Mouse (Mus musculus) E14TG2a.4 (cell line): ENCODE measurements around the gene Nfs1.

ENCODE experiments used
- H3K27me3 ChIP-seq: 2 replicates; pipeline ENCODE4 v1.6.1; 2014; ENCODE audit warnings: low read length, control low read depth; ENCODE audit not compliant: insufficient read depth
- H3K36me3 ChIP-seq: 2 replicates; pipeline ENCODE4 v1.6.1; 2014; ENCODE audit warnings: low read length, control low read depth; ENCODE audit not compliant: insufficient read depth
- H3K4me1 ChIP-seq: replicated peaks from 2 replicates; pipeline ENCODE4 v1.6.1; 2014; ENCODE audit warnings: low read depth, low read length, control low read depth
- H3K4me3 ChIP-seq: replicated peaks from 2 replicates; pipeline ENCODE4 v1.5.1; 2014; ENCODE audit warnings: mild to moderate bottlenecking, low read length
- H3K9me3 ChIP-seq: 2 replicates; pipeline ENCODE4 v1.6.1; 2014; ENCODE audit warnings: low read length, control low read depth
- CTCF ChIP-seq: conservative IDR thresholded peaks from 2 replicates; pipeline ENCODE4 v1.5.1; 2014; ENCODE audit warnings: low read length
- NANOG ChIP-seq: IDR thresholded peaks from 2 replicates; pipeline ENCODE4 v1.6.1; 2014; ENCODE audit warnings: borderline replicate concordance, low read length, mixed read lengths
- POU5F1 ChIP-seq: IDR thresholded peaks from 2 replicates; pipeline ENCODE4 v1.6.1; 2014; ENCODE audit warnings: low read length, borderline replicate concordance

The Nfs1 gene

DNA sequence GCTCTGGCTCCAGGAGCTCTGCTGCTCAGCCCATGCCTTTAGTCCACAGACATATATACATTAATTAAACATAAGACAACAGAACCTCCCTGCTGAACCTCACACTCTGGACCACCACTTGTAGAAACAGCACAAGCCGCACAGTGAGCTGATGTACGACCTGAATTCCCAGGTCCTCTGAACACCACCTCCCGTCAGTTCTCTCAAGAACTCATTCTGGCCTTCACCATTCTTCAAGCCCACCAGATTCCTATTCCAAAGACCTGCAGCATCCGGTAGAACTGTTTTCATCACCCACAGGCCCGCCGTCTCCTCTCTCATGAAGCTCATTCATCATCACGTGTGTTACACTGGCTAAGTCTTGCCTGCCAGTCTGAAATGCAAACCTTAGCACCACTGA is 63.6 kb downstream of the Nfs1 start:
- no peak for TF ChIP-seq NANOG
- TF ChIP-seq POU5F1 = no peak
- TF ChIP-seq CTCF = no peak
- Histone ChIP-seq H3K4me1 (peaks cover 51% of the 10 kb centered on the region), H3K27me3 (no peaks in the 10 kb centered on the region), H3K36me3 (peaks cover 38% of the 10 kb centered on the region), H3K9me3 (peaks cover 8% of the 10 kb centered on the region; the same call in 1 of the 2 replicates), H3K4me3 (no peak overlapping the region)

DNA sequence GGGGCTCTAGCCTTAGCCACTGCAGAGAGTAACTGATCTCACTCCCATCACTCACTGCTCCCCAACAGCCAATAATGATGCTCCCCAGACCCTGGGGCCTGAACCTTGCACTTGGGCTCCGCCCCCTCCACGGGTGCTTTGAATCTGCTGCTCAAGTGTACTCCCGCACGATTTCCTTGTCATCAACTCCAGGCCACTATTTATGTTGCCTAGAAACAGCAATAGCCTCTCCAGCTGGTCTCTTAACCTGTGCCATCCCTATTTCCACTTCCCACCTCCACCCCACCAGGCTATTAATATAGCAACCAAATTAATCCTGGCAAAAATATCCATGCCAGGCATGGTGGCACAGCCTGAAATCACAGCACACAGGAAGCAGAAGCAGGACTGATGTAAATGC is 64.3 kb downstream of the Nfs1 start:
- H3K4me1 ChIP-seq = peaks cover 53% of the 10 kb centered on the region
- no peaks in the 10 kb centered on the region for H3K27me3 ChIP-seq
- TF ChIP-seq POU5F1 (no peak), CTCF (no peak), NANOG (no peak)

DNA sequence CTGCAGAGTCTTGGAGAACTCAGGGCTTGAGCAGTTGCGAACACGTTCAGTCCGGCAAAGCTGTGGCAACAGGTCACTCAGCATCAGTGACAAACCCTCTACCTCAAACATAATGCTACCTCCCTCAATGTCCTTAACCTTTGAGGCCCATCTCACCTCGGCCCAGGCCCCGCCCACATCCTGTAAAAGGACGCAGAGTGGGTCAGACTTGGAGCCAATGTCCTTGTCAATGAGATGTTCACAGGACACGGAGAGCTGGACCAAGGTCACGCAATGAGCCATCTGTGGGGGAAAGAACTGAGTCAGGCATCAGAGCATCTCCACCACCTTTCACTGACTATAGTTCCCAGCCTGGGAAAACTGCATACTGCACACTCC is 64.8 kb downstream of the Nfs1 start:
- peaks cover 53% of the 10 kb centered on the region for H3K4me1 ChIP-seq
- no peaks in the 10 kb centered on the region for H3K9me3 ChIP-seq
- TF ChIP-seq CTCF = no peak
- TF ChIP-seq POU5F1 = no peak
- TF ChIP-seq NANOG = no peak
- no peak overlapping the region for H3K4me3 ChIP-seq
- no peaks in the 10 kb centered on the region for H3K27me3 ChIP-seq
- H3K36me3 ChIP-seq = peaks cover 49% of the 10 kb centered on the region

More for the DNA sequence above, 64.3 kb downstream of the Nfs1 start:
- Histone ChIP-seq H3K9me3 (peaks cover 2% of the 10 kb centered on the region; the same call in 1 of the 2 replicates), H3K4me3 (no peak overlapping the region), H3K36me3 (peaks cover 45% of the 10 kb centered on the region)

DNA sequence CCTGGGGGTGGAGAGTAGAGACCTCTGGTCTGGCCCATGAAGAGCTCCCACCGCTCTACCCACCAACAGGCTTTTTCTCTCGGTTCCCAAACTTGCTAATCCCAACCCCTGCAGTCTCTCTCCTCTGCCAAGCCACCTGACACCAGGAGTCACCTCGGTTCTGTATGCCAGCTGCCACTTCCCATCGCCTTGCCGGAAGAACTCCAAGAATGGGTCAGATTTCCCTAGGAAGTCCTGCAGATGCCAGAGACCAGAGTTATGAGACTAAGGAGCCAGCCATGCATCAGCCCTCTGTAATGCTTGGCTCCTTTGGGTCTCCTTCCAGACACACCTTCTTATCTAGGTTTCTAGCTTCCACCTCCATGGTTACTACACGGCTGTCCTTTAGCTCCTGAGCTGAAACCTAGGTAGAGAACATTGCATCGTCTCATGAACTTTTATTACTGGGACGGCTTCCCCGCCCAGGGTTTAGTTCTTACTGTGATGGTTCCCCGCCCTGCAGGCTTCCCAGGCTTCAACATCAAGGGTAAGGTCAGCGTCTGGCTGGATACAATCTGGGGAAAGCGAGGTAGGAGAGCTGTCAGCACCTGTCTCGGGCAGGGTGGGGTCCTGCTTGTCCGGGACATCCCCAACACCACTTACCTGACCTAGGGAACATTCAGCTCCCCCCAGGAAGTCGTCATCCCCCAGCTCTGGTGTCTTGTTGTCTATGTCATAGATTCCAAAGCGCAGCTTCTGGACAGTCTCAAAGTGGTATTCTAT is 65.4 kb downstream of the Nfs1 start:
- no peaks in the 10 kb centered on the region for H3K27me3 ChIP-seq
- H3K9me3 ChIP-seq = no peaks in the 10 kb centered on the region
- TF ChIP-seq NANOG = no peak
- no peak for TF ChIP-seq POU5F1
- TF ChIP-seq CTCF = no peak
- H3K4me3 ChIP-seq = no peak overlapping the region
- peaks cover 58% of the 10 kb centered on the region for H3K4me1 ChIP-seq
- peaks cover 54% of the 10 kb centered on the region for H3K36me3 ChIP-seq

DNA sequence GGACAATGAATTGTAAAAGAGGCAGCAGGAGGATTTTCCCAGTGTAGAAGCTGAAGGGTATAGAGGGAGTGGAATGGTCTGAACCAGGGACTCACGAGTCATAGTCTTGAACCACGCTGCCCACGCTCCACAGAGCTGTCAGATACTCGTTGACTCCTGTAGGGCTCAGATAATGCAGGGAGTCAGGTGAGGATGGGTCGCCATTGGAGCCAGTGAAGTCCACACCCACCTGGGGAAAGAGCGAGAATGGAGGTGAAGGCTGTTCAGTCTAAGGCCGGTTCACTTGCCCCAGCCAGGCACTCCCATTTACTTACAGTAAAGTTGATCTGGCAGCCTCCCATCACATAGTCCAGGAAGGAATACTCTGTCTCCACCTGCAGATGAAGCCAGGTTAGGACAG is 66.5 kb downstream of the Nfs1 start:
- TF ChIP-seq CTCF (no peak), NANOG (no peak)
- Histone ChIP-seq H3K9me3 (no peaks in the 10 kb centered on the region), H3K27me3 (no peaks in the 10 kb centered on the region), H3K4me1 (peaks cover 63% of the 10 kb centered on the region), H3K36me3 (peaks cover 64% of the 10 kb centered on the region), H3K4me3 (no peak overlapping the region)

DNA sequence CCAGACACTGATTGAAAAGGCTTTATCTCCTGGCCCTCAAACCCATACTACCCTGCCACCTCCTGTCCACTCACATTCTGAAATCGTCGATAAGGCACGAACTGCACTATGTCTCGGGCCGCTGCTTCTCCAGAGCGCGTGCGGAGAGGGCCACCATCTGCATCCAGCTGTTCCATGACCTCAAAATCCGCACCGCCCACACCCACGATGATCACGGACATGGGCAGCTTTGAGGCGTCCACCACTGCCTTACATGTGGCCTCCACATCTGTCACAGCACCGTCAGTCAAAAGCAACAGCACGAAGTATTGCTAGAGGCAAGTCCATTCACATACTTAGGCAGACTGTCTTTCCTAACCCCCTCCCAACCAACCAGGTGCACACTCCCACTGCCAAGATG is 70.3 kb downstream of the Nfs1 start:
- Histone ChIP-seq H3K4me3 (peak overlapping the region; percentile 29; the same call in 1 of the 2 replicates), H3K4me1 (peaks cover 49% of the 10 kb centered on the region), H3K27me3 (no peaks in the 10 kb centered on the region), H3K36me3 (peaks cover 61% of the 10 kb centered on the region), H3K9me3 (no peaks in the 10 kb centered on the region)
- TF ChIP-seq CTCF (no peak), NANOG (no peak), POU5F1 (no peak)
